Mouse (Mus musculus) myocyte (in vitro differentiated cells): ENCODE results near the gene Mink1.

Source experiments
- POLR2A ChIP-seq: IDR thresholded peaks from one replicate; pipeline ENCODE4 v1.6.1; 2011; ENCODE audit warnings: low read depth, mild to moderate bottlenecking, control low read depth, moderate library complexity; ENCODE audit not compliant: insufficient read length
- TCF3 ChIP-seq: IDR thresholded peaks from one replicate; pipeline ENCODE4 v1.6.1; 2011; ENCODE audit warnings: low read depth, control low read depth; ENCODE audit not compliant: insufficient read length

- TF ChIP-seq TCF3, result no peak
- TF ChIP-seq POLR2A, result no peak
Measured at GRCm38 (mm10) chr11:70580358-70580720, 17.7 kb downstream of the Mink1 start.
